Mouse (Mus musculus) heart, postnatal 0 days (tissue): ENCODE measurements around the gene Vwde.

ENCODE experiments used
- CTCF ChIP-seq: IDR thresholded peaks from 2 replicates; pipeline ENCODE4 v1.5.1; 2016; ENCODE audit warnings: antibody characterized with exemption, control low read depth, low read depth
- EP300 ChIP-seq: IDR thresholded peaks from 2 replicates; pipeline ENCODE4 v1.6.1; 2016; ENCODE audit warnings: antibody characterized with exemption, low read depth

- TF ChIP-seq CTCF (no peak), EP300 (no peak)
Observed at GRCm38 (mm10) chr6:13255341-13255740, 30.6 kb upstream of the Vwde start.
